ENCODE assay signal across 7 mouse cellular contexts in the genomic region with DNA sequence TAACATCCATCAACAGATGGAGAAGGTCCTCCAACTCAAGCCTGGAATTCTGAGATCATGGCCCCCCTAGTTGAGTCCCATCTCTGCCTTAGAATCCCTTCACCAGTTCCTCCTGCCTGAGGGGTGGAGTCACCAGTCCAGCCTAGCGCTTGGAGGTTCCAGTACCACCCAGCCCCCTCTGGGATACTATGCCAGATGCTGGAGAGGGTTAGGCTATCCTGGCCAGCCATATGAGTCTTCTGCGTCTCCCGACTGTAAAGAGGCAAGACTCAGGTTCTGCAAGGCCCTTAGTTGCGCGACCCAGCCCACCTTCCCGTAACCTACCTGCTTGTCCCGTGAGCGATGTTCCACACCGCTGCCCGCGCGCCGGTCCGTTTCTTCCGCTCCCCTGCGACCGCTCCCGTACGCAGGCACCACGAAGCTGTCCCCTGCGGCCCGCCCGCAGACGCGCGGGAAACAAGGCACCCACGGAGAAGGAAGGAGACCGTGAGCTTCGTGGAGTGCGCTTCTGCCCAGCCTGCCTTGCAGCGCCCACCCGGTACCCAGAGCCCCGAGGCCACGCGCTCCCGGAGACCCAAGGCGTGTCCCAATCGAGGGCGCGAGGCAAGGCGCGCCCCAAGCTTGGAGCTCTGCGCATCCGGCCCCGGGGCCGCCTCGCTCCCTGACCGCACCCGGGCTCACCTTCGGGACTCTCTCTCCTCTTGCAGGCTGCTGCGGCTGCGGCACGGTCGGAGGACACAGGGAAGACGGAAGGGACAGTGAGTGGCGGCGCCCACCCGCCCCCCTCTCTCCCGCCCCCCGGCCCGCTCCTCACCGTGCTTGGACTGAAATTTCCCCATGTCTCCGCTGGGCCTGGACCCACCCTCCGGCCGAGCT. TPM values are rescaled to one million over a fixed set of nuclear protein-coding genes. Genes with fewer than 3 reads are reported as not detected.
A peak's percentile ranks its signal among the peaks of the same experiment; 100 is the strongest.
DNase-seq lines count a peak whose midpoint lies in the region; ATAC-seq lines count a peak whose summit lies in the region.

No protein-coding gene starts in this region.

- DNase-seq in embryonic facial prominence, embryonic 10.5 days (ENCODE audit: low spot score), result no peak
- peak; percentile 37 to 38 for DNase-seq in heart, postnatal 14 days
- peak; percentile 51 for DNase-seq in retina, postnatal 1 day

- peaks cover 90% of the 10 kb centered on the region for H3K27me3 ChIP-seq in megakaryocyte, embryonic 14.5 days (replicated peaks)
- H3K27me3 ChIP-seq in embryonic facial prominence, embryonic 10.5 days (replicated peaks; ENCODE audit: low read depth, poor library complexity, severe bottlenecking), result peaks cover 47% of the 10 kb centered on the region
- peaks cover 67% of the 10 kb centered on the region for H3K27me3 ChIP-seq in liver, embryonic 12.5 days (replicated peaks)

- H3K4me2 ChIP-seq in liver, embryonic 12.5 days, result peak overlapping the region; percentile 76

- intact Hi-C loops in heart, postnatal 14 days (cut with DNase I), result no loop called here

- WGBS in embryonic facial prominence, embryonic 10.5 days, result 1% methylated on average over 65 of the region's 65 CpGs
- 2% methylated on average over 53 of the region's 65 CpGs for WGBS in liver, embryonic 12.5 days (ENCODE audit: insufficient replicate concordance)

- H3K4me3 ChIP-seq in megakaryocyte, embryonic 14.5 days (replicated peaks), result peak overlapping the region; percentile 90
- H3K4me3 ChIP-seq in embryonic facial prominence, embryonic 10.5 days, result peak overlapping the region; percentile 81
- H3K4me3 ChIP-seq in liver, embryonic 12.5 days, result peak overlapping the region; percentile 53

- H3K27ac ChIP-seq in embryonic facial prominence, embryonic 10.5 days (replicated peaks), result peak overlapping the region; percentile 86
- H3K27ac ChIP-seq in liver, embryonic 12.5 days, result no peak overlapping the region

- H3K9me3 ChIP-seq in megakaryocyte, embryonic 14.5 days, result no peaks in the 10 kb centered on the region
- no peaks in the 10 kb centered on the region for H3K9me3 ChIP-seq in embryonic facial prominence, embryonic 10.5 days
- no peaks in the 10 kb centered on the region for H3K9me3 ChIP-seq in liver, embryonic 12.5 days (replicated peaks)

- H3K4me1 ChIP-seq in megakaryocyte, embryonic 14.5 days, result peaks cover 18% of the 10 kb centered on the region
- peaks cover 36% of the 10 kb centered on the region for H3K4me1 ChIP-seq in embryonic facial prominence, embryonic 10.5 days
- H3K4me1 ChIP-seq in liver, embryonic 12.5 days, result peaks cover 7% of the 10 kb centered on the region

- no peak for ATAC-seq in megakaryocyte, adult 5-6 weeks (ENCODE audit: poor library complexity, severe bottlenecking)
- no peak; the same call in 1 of the 2 replicates for ATAC-seq in liver, embryonic 12.5 days
- no peak for ATAC-seq in inflammation-experienced regulatory T-cells, adult 6 months

- H3K36me3 ChIP-seq in megakaryocyte, embryonic 14.5 days (replicated peaks; ENCODE audit: low read length), result no peaks in the 10 kb centered on the region
- H3K36me3 ChIP-seq in embryonic facial prominence, embryonic 10.5 days (replicated peaks), result peaks cover 15% of the 10 kb centered on the region
- H3K36me3 ChIP-seq in liver, embryonic 12.5 days, result no peaks in the 10 kb centered on the region

- H3K9ac ChIP-seq in liver, embryonic 12.5 days, result 0 out of 2 replicates have a peak overlapping the region, but pooled peaks have one; percentile 34

RNA-seq across cellular contexts. Expression of a gene that starts 0.6 kb away (rescaled TPM):
- not detected in 2 replicates for polyA plus RNA-seq in megakaryocyte, embryonic 14.5 days (2012; ENCODE audit: insufficient read depth, low replicate concordance)
- total RNA-seq in megakaryocyte, adult 5-6 weeks (2015), result not detected in 2 replicates
- 0.07 TPM in 1 of 2 replicates, not detected in the other for total RNA-seq in megakaryocyte, adult 5-6 weeks (2017)
- 20.8 and 26.2 TPM in 2 replicates for polyA plus RNA-seq in embryonic facial prominence, embryonic 10.5 days (2016; fragmentation: Nextera tagmentation; extraction: Ambion mirVana)
- 1 to 10 TPM; 1.7 to 2.2 TPM for total RNA-seq in heart, postnatal 14 days (2021)
- polyA plus RNA-seq in liver, embryonic 12.5 days (2016; fragmentation: Nextera tagmentation; extraction: Ambion mirVana), result 0.21 and 0.42 TPM in 2 replicates
- under 1 TPM in 2 of 3 experiments, not detected in 1; 0.19 to 0.44 TPM for polyA plus RNA-seq in inflammation-experienced regulatory T-cells, adult 6 months (2017; shearing (Covaris generic))

Comparison
In these comparisons a context has a peak if more than half of its experiments do, and no peak if none do; other contexts are left out.
1. RNA of a gene that starts 0.6 kb away (polyA plus RNA-seq): 20.8 to 26.2 TPM in embryonic facial prominence, embryonic 10.5 days; 0.21 to 0.42 TPM in liver, embryonic 12.5 days, 0.19 to 0.44 TPM in inflammation-experienced regulatory T-cells, adult 6 months and not detected in megakaryocyte, embryonic 14.5 days; every median in the first group is over 10 times any median in the second.
2. Peak in every context shown above with its lines, with median percentiles within 50 percentile points of each other: H3K4me3 ChIP-seq.